Mouse (Mus musculus): ENCODE measurements around the gene Kcnip1.

- TF ChIP-seq TAL1 (IDR thresholded peaks at IDR 0.05; ENCODE audit: low read length): no peak
- TF ChIP-seq GATA1 (IDR thresholded peaks at IDR 0.05; ENCODE audit: low read length): no peak
Observed at GRCm38 (mm10) chr11:34034794-34035193, 41.8 kb upstream of the Kcnip1 start.
